Mouse (Mus musculus) lung, postnatal 25 days (tissue): ENCODE data around the gene Cipc.

Experiments used
- DNase-seq: peaks from one replicate; pipeline ENCODE4 v3.0.0; 2022; ENCODE audit warnings: low spot score

The Cipc gene

DNA sequence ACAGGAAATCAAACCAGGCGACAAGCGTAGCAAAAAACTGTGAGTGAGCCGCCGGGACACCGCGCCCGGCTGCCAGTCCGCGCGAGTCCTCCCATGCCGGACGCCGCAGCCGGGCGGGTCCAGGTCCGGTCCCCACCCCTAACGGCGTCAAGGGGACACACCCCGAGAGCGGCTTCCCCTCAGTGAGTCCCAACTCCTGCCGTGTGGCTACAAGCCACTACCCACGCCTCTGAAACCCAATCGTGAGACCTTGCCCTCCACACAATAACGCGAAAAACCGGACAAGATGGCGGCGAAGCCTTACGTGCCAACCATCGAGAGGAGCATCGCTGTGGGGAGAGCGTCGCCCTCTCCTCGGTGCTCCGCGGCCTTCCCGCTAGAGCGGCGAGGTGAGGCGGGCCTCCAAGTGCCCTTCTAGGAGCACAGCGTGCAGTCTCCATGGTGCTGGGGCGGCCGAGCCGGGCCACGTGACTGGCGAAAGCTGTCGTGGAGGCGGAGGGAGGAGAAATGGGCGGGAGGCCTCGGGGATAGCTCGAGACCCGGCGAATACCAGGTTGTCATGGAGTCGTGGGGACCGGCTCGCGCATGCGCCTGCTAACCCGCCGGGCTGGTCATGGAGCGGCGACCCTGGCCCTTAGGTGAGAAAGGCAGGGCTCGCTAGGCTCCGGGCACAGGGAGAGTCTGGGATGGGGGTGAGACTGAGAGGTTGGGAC is at the start of gene Cipc:
Gene Cipc (plus strand): TSS at position 182 of the 713 bp plus-strand sequence.
- DNase-seq: peak; percentile 99

- no peak for DNase-seq
Measured at GRCm38 (mm10) chr12:86897769-86898273, 49.0 kb upstream of the Cipc start.

DNA sequence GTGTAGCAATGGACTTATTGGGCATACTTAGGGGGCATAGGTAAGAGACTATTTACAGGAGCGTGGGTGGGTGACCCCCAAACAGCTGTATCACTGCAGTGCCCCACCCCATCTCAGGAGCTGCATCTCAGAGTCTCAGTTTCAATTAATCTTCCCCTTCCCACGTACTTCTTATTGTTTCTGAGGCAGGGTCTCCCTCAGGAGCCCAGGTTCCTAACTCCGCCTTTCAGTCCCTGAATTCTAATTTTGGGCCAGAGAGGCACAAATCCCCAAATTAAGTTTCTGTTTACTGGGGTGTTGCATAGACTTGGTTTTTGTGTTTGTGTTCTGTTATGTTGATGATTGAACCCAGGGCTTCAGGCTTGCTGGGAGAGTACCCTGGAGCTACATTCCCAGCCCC is 48.4 kb upstream of the Cipc start:
- no peak for DNase-seq

- no peak for DNase-seq
Measured at GRCm38 (mm10) chr12:86899461-86900179, 47.2 kb upstream of the Cipc start.

DNA sequence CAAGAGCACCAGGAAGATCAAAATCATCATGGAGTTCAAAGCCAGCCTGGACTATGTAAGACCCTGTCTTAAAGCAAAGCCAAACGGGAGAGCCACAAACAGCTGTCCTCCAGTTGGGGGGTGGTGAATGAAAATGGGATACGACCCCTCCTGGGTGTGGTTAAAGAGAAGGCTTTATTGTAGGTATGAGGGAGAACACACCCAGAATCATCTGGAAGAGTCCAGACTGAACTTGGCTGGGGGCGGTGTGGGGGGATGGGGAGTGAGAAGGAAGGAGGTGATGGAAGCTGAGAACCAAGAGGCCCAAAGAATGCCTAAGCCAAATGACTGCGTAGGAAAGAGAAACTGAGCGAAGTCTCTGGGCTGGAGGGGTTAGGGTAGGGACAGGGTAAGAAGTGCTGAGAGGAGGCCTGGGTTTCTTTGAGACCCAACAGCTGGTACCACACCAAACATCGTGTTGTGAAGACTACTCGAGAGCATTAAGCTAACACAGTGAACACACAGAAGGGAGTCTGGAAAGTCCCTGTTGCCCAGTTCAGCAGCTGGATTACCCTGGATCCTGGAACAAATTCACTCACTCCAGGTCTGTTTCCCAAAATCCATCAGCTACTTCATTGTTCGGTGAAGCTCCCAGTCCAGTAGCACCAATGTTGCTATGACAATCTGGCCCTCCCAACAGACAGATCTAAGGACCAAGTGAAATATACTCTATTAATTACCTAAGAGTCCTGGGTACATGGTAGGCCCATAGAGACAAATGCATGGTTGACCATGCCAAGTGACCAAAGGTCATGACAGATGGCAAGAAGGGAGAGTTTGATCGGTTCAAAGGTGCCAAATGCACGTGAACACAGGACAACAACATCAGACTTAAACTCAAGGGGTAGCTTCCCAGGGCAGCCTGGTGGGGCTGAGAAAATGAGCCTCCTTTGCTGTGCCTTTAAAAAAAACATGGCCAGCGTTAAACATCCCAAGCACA is 42.7 kb upstream of the Cipc start:
- no peak for DNase-seq

GRCm38 (mm10) chr12:86905203-86905602 is 41.6 kb upstream of the Cipc start:
- DNase-seq: peak; percentile 78

DNA sequence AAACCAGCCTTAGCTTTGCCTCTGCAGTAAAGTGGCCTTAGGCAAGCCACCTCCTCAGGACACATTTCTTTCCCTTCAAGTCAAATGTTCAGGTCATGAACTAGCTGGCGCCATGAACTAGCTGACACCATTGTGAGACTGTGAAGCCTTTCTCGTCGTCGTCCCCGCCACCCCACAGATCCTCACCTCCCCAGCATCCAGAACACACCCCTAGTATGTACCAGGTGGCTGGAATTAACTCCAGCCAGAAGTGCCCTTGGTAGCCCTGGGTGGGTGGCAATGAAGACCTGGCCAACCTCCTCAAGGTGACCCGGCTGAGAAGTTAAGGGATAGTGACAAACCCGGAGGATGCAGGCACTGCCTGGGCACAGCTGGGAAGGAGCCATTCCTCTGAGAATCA is 41.0 kb upstream of the Cipc start:
- DNase-seq: no peak

- peak; percentile 91 for DNase-seq
Measured at GRCm38 (mm10) chr12:86906395-86906794, 40.4 kb upstream of the Cipc start.

DNA sequence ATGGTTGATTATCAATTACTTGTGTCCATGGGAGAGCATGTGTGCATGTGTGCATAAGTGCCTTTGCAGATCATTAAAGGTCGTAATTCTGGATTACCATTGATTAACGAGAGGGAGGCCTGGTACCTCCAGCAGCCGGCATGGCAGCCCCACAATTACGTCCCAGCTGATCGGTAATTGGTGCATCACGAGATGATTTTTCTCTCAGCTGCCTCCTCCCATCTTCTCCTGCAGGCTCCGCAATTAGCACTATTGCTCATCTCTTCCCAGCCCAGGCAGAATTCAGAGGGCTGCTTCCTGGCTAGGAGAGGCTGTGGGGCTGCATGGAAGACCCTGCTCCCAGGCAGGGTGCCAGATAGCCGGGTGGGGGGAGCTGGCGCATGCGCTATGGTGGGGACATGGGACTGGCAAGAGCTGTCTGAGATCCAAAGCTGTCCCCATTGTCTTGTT is 35.3 kb upstream of the Cipc start:
- DNase-seq: no peak

DNA sequence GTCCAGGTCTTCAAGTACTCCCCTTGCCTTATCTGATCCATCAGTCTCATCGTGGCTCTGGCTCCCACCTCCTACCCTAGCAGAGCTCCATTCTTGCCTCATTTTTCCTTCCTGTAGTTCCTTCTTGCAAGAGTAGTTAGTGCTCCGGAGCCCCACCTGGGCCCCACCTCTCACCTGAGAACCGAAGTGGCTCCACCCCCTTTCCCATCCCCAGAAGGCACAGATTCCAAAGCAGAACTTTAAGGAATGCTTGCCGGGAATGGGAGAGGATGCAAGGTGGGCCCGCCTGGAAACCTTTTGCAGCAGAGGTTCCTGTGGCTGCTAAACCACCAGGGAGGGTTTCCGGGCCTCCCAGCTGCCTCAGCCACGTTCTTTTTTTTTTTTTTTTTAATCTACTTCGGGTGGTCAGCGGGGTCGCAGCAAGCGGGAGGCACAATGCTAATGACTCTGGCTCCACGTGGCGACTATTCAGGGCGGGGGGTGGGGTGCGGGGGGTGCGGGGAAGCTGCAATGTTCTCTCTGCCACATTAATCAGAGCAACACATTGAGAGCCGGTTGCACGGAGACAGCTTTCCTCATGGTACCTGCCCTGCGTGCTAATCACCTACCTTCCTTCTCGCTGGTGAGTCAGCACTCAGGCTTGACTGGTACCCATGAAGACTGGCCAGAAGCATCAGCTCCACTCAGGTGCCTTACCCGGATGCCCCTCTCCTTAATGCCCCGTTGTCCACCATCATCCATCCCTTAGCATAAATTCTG is 34.3 kb upstream of the Cipc start:
- DNase-seq: no peak

DNA sequence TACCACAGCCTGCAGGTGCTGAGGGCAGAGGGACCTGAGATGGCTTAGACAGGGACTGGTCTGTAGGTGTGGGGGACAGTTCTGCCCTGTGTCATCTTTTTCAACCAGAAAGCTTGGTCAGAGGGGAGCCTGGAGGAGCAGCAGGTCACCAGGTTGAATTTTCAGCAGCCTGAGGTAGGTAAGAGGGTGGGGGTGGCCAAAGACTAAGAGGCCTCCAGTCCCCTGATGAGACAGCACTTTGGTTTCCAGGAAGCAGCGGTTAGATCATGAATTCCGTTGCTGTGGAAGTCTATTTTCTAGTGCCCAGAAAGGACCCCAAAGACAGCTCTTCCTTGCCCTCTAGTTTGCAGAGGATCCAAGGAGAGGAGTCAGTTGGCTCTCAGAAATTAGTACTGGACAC is 32.5 kb upstream of the Cipc start:
- no peak for DNase-seq

DNA sequence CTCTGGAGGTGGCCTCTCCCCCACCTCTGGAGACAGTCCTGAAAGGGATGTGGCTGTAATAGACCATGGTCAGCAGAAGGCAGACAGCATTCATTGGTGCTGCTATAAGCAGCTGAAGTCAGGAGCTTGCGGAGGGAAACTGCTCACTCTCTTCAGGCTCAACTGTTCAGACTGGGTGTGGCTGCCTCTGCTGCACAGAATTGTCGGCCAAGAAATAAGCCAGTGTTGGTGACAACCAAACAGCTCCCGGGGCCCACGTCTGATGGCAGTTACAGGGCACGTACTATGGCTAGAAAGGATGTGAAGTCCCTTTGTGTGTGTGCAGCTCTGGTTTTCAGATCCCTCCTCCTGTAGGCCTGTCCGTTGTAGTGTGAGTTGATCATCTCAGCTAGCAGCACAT is 32.1 kb upstream of the Cipc start:
- DNase-seq: no peak

DNA sequence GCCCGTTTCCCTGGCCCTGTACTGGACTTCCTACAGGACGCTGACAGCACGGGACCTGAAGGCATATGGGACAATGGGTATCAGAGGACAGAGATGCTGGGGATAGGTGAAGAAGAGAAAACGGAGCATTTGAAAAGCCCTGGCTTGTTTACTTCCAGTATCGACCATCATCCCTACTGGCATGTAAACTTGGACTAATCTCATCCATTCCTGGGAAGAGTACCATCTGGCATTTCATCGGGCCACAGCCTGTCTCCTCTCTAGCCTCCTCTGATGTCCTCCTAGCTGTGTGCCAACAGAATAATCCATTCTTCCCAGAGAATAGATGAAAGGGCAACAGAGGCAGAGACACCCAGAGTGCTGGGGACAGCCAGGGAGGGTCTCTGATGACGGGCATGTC is 31.2 kb upstream of the Cipc start:
- DNase-seq: no peak

- DNase-seq: no peak
Measured at GRCm38 (mm10) chr12:86916796-86917573, 29.9 kb upstream of the Cipc start.

DNA sequence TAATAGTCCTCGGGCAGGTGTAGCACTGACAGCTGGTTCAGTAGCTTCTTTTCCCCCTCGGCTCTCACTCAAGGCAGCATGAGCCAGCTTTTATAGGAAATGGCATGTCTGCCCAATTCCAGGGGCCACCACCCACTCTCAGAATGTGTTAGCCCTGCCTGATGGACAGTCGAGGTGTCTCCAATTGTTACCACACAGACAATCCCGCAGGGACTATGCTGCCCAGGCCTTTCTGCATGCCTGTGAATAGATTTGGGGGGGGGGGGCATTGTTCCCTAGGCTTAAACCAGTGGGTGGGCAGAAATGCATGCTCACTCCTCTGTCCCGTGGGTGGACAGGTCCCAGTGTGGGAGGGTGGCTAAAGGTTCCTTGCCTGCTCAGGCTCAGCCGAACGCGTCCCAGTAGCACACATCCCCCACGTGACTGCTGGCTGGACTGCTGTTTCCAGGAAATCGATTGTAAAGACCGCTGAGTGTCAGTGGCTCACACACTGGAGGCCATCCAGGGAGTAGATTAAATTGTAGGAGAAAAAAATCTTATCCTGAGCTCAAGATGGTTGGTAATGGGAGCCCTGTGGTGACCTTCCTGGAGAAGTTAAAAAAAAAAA is 28.4 kb upstream of the Cipc start:
- DNase-seq: peak; percentile 60

GRCm38 (mm10) chr12:86918983-86919722 is 27.7 kb upstream of the Cipc start:
- DNase-seq: peak; percentile 50

DNA sequence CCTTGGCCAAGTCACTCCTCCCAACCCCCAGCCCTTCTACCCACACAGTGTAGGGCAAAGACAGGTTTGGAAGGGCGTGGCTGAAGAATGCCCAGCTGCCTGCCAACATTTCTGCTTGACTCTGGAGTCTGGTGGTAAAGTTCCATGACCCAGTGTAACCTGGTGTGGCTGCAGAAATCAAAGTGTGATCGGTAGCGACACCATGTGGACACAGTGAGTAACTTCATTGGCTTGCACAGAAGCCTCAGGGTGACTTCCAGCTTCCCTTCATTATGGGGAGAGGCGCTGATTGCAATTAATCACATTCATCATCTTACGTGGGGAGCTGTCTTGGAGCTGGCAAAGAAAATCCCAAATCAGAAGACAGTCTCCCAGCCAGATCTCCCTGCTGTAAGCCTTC is 23.0 kb upstream of the Cipc start:
- DNase-seq: peak; percentile 92

DNA sequence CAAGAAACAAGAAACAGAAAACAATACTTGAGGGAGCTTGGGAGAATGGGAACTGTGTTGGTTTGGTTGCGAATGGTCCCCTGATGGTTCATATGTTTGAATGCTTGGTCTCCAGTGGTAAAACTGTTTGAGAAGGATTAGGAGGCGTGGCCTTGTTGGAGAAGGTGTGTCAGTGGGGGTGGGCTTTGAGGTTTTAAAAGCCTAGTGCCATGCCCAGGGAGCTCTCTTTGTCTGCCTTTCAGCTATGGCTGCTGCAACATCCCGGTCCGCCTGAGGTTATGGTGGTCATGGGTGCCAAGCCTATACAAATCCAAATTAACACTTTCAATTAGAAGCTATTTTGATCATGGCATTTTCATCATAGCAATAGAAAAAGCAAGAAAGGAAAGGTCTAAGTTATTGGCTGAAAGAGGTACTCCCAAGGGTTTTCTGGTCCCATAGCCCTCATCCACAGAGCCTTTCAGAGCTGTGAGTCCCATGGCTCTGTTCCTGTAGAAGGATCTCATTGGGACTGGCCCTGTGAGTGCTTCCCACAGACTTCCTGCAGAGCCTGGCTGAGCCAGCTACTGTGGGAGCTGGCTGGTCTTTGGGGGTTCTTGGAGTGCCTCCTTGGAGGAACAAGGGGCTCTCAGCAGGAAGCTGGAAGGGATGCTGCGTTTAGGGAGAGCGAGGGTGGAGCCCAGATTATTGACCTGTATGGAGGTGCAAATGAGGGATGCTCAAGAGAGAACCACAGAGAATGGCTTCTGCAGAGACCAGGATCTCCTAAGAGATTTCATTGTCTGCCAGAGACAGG is 15.7 kb upstream of the Cipc start:
- no peak for DNase-seq
